Mouse (Mus musculus) myocyte (in vitro differentiated cells): ENCODE measurements around the gene Col8a2.

Experiments used
- MYOD1 ChIP-seq, 3 experiments: IDR thresholded peaks; one replicate each; pipeline ENCODE4 v1.6.1; 2011; ENCODE audit warnings: control low read depth in 2 of 3, low read depth in 2 of 3, mild to moderate bottlenecking in 2 of 3, moderate library complexity in 1 of 3; ENCODE audit not compliant: insufficient read length in 2 of 3, control insufficient read depth in 1 of 3
- MYOG ChIP-seq, 3 experiments: IDR thresholded peaks; one replicate each; pipeline ENCODE4 v1.6.1; 2011; ENCODE audit warnings: control low read depth in 2 of 3, low read depth in 2 of 3, mild to moderate bottlenecking in 2 of 3; ENCODE audit not compliant: insufficient read length in 2 of 3, control insufficient read depth in 1 of 3, insufficient read depth in 1 of 3
- POLR2A ChIP-seq: IDR thresholded peaks from one replicate; pipeline ENCODE4 v1.6.1; 2011; ENCODE audit warnings: low read depth, mild to moderate bottlenecking, control low read depth, moderate library complexity; ENCODE audit not compliant: insufficient read length
- USF1 ChIP-seq: IDR thresholded peaks from one replicate; pipeline ENCODE4 v1.6.1; 2011; ENCODE audit warnings: low read depth, mild to moderate bottlenecking, control low read depth, moderate library complexity

DNA sequence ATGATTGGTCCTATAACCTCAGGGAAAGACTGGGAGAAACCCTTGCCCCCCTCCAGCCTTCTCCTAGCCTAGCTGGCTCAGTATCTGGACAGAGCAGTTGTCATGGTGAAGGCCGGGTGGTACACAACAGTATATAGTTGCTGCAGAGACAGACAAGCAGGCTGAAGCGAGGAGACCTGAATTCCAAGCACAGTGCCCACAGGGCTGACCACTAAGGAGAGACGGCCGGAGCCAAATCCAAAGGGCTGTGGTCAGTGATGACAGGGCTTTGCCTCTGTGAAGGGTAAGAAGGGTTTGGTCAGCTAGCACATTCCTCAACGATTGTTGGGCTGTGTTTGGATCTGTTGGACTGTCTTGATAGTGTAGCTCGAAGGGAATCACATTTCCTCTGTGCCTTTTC lies 25.3 kb upstream of the Col8a2 start:
- TF ChIP-seq MYOD1 (IDR thresholded peaks at IDR 0.05; ENCODE audit: control insufficient read depth in 1 of 3, insufficient read length in 2 of 3, low read depth in 2 of 3) (peak in 1 of 3 experiments; percentile 33), USF1 (no peak), MYOG (IDR thresholded peaks at IDR 0.05; ENCODE audit: control insufficient read depth in 1 of 3, insufficient read depth in 1 of 3, insufficient read length in 2 of 3, low read depth in 2 of 3) (peak in 1 of 3 experiments; percentile 69), POLR2A (no peak)
